13 mouse cellular contexts compared by ENCODE assay signal in the genomic region with DNA sequence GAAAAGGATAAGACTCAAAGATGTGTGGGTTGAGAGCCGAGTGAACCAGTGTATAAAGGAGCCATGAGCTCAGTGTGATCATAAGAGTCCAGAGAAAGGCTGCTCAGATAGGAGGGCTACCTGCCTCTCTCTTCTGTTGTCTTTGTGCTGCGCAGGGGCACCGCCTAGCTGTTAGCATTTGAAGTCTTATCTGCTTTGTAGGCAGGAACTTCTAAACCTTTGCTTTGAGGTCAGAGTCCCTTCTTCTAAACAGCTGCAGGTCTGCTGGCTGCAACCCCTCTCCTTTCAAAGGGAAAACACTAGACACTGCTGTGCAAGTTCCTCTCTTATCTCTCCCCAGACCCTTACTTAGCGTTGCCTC. TPM values are rescaled to one million over a fixed set of nuclear protein-coding genes. Genes with fewer than 3 reads are reported as not detected.
DNase-seq lines count a peak whose midpoint lies in the region; ATAC-seq and TF ChIP-seq lines count a peak whose summit lies in the region.
"Had no signal": no experiment of that assay in that cellular context is flagged by ENCODE, and none has a peak within 500 bp of the region (broad histone marks: within the 10 kb centered on the region; RNA-seq: fewer than 3 reads in every experiment).

No protein-coding gene starts in this region.

- H3K27me3 ChIP-seq in liver, adult 2 months (ENCODE audit: control insufficient read depth, insufficient read depth, low read length): no peaks in the 10 kb centered on the region
- H3K27me3 ChIP-seq in stomach, embryonic 14.5 days (ENCODE audit: control insufficient read depth, insufficient read depth, low read length): no peaks in the 10 kb centered on the region
- H3K27me3 ChIP-seq: forebrain, embryonic 12.5 days; lung, embryonic 15.5 days had no signal

- no peak overlapping the region for H3K4me2 ChIP-seq in stomach, embryonic 14.5 days (replicated peaks; ENCODE audit: low read depth, low read length)
- H3K4me2 ChIP-seq: forebrain, embryonic 12.5 days; lung, embryonic 15.5 days had no signal

- peak; percentile 68 for DNase-seq in liver, adult 2 months (ENCODE audit: extremely low read depth, low read depth, low spot score)
- DNase-seq in liver (no peak), MN1 (ENCODE audit: low spot score) (no peak)
- no peak for DNase-seq in left cerebral cortex, adult 8-10 months (ENCODE audit: low spot score in 2 of 2)
- DNase-seq in right cerebral cortex, adult 18-20 months: no peak
- DNase-seq: adrenal gland, adult 8-10 months; gastrocnemius, postnatal 25 days had no signal

- peak; percentile 57 for ATAC-seq in activated CD4-positive, CD25-positive, alpha-beta regulatory T cell, adult 4 months
- ATAC-seq in stomach, embryonic 14.5 days (ENCODE audit: insufficient number of reproducible peaks, insufficient read depth, low FRiP score, low read depth): 0 out of 2 replicates have a peak, but pooled peaks have one; percentile 42

- no peaks in the 10 kb centered on the region for H3K9me3 ChIP-seq in stomach, embryonic 14.5 days (ENCODE audit: control insufficient read depth, low read depth, low read length)
- H3K9me3 ChIP-seq: forebrain, embryonic 12.5 days; lung, embryonic 15.5 days had no signal

- H3K79me2 ChIP-seq in liver, adult 2 months (ENCODE audit: control insufficient read depth, insufficient read depth, low read length): no peaks in the 10 kb centered on the region

- WGBS in liver, adult 2 months: 22% methylated on average over 4 of the region's 4 CpGs
- WGBS in stomach, embryonic 14.5 days: 71% methylated on average over 4 of the region's 4 CpGs

- no peak overlapping the region for H3K4me3 ChIP-seq in liver, adult 2 months (ENCODE audit: insufficient read depth, low read depth, low read length)
- H3K4me3 ChIP-seq in stomach, embryonic 14.5 days (ENCODE audit: low read depth, low read length): no peak overlapping the region
- H3K4me3 ChIP-seq: forebrain, embryonic 12.5 days; left cerebral cortex, adult 2 months; lung, embryonic 15.5 days had no signal

- no peak overlapping the region for H3K9ac ChIP-seq in liver, adult 2 months (ENCODE audit: low read depth, low read length)
- H3K9ac ChIP-seq in stomach, embryonic 14.5 days (replicated peaks; ENCODE audit: low read depth, low read length): no peak overlapping the region
- H3K9ac ChIP-seq: forebrain, embryonic 12.5 days; lung, embryonic 15.5 days had no signal

- peaks cover 9% of the 10 kb centered on the region for H3K4me1 ChIP-seq in liver, adult 2 months (ENCODE audit: control insufficient read depth, insufficient read depth, low read length)
- H3K4me1 ChIP-seq in stomach, embryonic 14.5 days (ENCODE audit: control insufficient read depth, insufficient read depth, low read length): 0 out of 2 replicates have a peak, but pooled peaks cover 4% of the 10 kb centered on the region
- H3K4me1 ChIP-seq: forebrain, embryonic 12.5 days; lung, embryonic 15.5 days had no signal

- no peak overlapping the region for H3K27ac ChIP-seq in liver, adult 2 months (replicated peaks; ENCODE audit: insufficient read depth, low read depth, low read length)
- peak overlapping the region; percentile 52; the same call in 1 of the 2 replicates for H3K27ac ChIP-seq in stomach, embryonic 14.5 days (ENCODE audit: low read length)
- H3K27ac ChIP-seq: forebrain, embryonic 12.5 days; left cerebral cortex, adult 2 months; lung, embryonic 15.5 days had no signal

- TF ChIP-seq POLR2A in liver, adult 2 months (IDR thresholded peaks at IDR 0.05; ENCODE audit: extremely low read depth, insufficient read depth, low read length): no peak

- TF ChIP-seq CTCF in liver, adult 2 months (IDR thresholded peaks at IDR 0.05; ENCODE audit: low read depth, low read length): no peak

- H3K36me3 ChIP-seq in liver, adult 2 months (ENCODE audit: control insufficient read depth, insufficient read depth, low read length): no peaks in the 10 kb centered on the region
- peaks cover 50% of the 10 kb centered on the region for H3K36me3 ChIP-seq in stomach, embryonic 14.5 days (ENCODE audit: control insufficient read depth, insufficient read depth, low read length)

RNA-seq across cellular contexts. Expression of a gene that starts 27.5 kb away (rescaled TPM):
- 0.83 and 1.2 TPM in 2 replicates for total RNA-seq in liver, adult 2 months (2014; rRNA removed)
- polyA plus RNA-seq in liver, adult 2 months (2012; rRNA removed): 1.4 and 1.6 TPM in 2 replicates
- under 1 TPM; 0.13 to 0.29 TPM for polyA plus RNA-seq in activated CD4-positive, CD25-positive, alpha-beta regulatory T cell, adult 4 months (2017; shearing (Covaris generic))
- 286 and 310 TPM in 2 replicates for polyA plus RNA-seq in stomach, embryonic 14.5 days (2014; fragmentation: Nextera tagmentation; extraction: Ambion mirVana)
- 10 to 100 TPM; 11.6 to 14.5 (median 11.9) TPM for total RNA-seq in left cerebral cortex, adult 8-10 months (2022)
- total RNA-seq: MEL had no signal

Comparison
In these comparisons a context has a peak if more than half of its experiments do, and no peak if none do; other contexts are left out.
1. RNA of a gene that starts 27.5 kb away (polyA plus RNA-seq): 286 to 310 TPM in stomach, embryonic 14.5 days; 1.4 to 1.6 TPM in liver, adult 2 months and 0.13 to 0.29 TPM in activated CD4-positive, CD25-positive, alpha-beta regulatory T cell, adult 4 months; every median in the first group is over 100 times any median in the second.